Mouse (Mus musculus) CH12F3 (cell line): Measurements from ENCODE around the gene Grk2.

Experiments used
- in situ Hi-C: fragments of 300-500 bp; cut with MboI; formaldehyde crosslinking; loops from 2 replicates; pipeline ENCODE4 v1.14.3; 2020; ENCODE audit warnings: low sequenced_read_pairs

The Grk2 gene

GRCm38 (mm10) chr19:4306190-4306577 lies at the start of gene Grk2:
Gene Grk2, minus strand, starts transcription at chr19:4306222.
- in situ Hi-C loops = no loop called here

GRCm38 (mm10) chr19:4349455-4349854 lies 43.4 kb upstream of the Grk2 start:
- in situ Hi-C loops = no loop called here

GRCm38 (mm10) chr19:4346479-4346878 lies 40.5 kb upstream of the Grk2 start:
- in situ Hi-C loops = no loop called here

GRCm38 (mm10) chr19:4338162-4338561 lies 32.1 kb upstream of the Grk2 start:
- in situ Hi-C loops = no loop called here

DNA sequence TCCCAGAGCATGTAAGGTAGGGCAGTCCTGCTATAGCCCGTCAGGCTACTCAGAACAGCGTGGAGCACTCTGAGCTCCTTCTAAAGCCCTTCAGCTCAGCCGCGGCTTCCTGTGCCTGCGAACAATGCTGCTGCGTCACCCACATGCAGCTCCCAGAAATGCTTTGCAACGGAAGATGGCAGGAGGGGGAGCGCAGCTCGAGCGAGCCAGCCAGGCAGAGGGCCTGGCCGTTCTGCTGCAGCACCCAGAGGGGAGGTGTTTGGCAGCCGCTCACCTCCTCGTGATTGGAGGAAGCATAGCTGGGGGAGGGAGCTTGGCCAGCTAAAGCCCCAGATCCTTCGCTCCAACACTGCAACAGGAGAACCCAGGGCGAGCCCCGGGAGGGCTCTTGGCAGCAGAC lies 27.8 kb upstream of the Grk2 start:
- in situ Hi-C loops = no loop called here

DNA sequence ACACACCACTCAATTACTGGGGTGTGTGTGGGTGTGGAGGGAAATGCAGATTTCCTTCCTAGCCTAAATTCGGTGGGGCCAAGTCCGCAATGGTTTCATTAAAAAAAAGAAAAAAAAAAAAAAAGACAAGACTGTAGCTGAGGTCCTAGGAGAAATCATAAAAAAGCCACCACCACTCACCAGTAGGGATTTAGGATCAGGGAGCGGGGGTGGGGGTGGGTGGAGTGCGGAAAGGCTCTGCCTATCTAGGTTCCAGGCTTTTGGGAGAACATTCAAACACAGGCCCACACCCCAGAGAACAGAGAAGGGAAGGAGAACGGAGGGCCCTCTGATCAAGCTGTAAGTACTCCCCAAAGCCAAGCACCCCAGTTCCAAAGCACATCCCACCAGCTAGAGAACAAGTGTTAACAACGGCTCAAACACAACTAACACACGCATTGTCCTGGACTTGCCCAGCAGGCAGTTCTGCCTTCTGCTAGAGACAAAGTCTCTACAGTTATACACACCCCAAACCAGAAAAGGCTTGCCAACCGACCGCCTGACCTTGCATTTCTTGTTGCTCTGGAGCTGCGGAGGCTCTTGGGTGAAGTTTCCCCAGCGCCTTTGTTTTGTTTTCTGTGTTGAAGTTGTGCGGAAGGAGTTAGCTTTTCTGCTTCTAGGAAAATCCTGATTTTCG lies 27.2 kb upstream of the Grk2 start:
- in situ Hi-C loops = no loop called here

GRCm38 (mm10) chr19:4332653-4333052 lies 26.6 kb upstream of the Grk2 start:
- in situ Hi-C loops = no loop called here

- in situ Hi-C loops = no loop called here
Observed at GRCm38 (mm10) chr19:4331273-4331672, 25.3 kb upstream of the Grk2 start.

GRCm38 (mm10) chr19:4330603-4331002 lies 24.6 kb upstream of the Grk2 start:
- in situ Hi-C loops = no loop called here

DNA sequence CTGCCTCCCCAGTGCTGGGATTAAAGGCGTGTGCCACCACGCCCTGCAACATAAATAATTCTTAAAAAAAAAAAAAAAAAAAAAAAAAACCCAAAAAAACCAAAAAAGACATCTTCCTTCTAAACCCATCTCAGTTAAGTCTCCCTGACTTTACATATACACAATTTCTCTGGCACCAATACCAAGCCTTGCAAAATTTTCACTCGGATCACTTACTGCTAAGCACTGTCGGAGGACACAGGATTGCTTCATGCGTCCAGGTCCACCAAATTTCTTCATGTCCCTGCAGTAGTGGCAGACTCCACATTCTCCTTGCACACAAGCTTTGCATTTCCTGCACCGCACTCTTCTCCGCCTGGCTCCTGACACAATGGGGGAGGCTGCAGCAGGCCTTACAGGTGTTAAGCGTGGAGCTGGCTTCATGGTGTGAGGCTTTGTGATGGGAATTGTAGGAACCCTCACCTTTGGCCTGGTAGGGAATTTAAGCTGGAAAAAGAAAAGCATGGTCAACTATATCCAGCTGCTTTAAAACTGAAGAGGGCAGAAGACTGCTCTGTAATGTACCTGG lies 22.8 kb upstream of the Grk2 start:
- in situ Hi-C loops = no loop called here

GRCm38 (mm10) chr19:4326881-4327280 lies 20.9 kb upstream of the Grk2 start:
- in situ Hi-C loops = no loop called here

GRCm38 (mm10) chr19:4326106-4326505 lies 20.1 kb upstream of the Grk2 start:
- in situ Hi-C loops = no loop called here

DNA sequence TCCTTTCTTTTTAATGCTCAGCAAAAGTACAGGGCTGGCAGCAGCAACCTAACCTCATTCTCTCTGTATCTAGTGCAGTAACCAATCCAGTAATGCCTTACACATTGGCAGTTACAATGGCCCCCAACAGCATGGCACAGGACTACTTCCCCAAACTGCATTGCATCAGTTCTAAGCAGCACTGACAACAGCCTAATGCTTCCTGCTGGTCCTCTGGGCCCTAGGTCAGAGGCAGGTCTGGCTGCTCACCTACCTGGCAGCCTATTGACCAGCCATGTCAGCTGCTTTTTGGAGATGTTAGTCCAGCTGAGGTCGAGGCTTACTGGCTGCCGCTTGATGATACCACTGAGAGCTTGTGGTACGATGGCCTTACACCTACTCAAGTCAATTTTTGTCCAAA lies 16.1 kb upstream of the Grk2 start:
- in situ Hi-C loops = no loop called here

DNA sequence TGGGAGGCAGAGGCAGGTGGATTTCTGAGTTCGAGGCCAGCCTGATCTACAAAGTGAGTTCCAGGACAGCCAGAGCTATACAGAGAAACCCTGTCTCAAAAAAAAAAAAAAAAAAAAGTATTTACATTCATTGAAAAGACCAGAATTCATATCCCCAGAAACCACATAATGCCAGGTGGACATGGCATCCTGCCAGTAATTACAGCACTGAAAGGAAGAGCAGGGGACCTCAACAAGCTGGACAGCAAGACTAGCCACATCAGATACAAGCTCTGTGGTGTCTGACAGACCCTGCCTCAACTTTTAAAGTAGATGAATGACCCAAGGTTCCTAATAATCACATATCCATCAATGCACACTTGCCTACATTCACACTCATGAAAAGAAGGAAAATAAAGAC lies 15.6 kb upstream of the Grk2 start:
- in situ Hi-C loops = no loop called here

- in situ Hi-C loops = no loop called here
Observed at GRCm38 (mm10) chr19:4319272-4319671, 13.2 kb upstream of the Grk2 start.

DNA sequence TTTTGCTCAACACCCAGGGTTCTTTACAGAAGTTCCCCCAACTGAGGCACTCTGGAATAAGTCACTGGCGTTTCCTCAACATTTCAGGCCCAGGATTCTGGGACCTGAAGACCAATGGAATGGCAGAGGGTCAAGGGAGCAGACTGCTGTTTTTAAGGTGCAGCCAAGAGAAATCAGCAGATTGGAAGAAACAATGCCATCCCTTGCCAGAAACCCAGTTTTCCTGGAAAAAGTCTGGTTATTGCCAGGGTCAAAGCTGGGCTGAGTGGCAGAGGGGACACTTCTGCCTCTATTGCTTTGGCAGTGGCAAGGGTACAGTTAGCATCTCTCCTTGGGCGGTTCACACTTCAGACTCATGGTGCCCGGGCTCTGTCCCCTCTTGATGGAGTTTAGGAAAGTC lies 11.2 kb upstream of the Grk2 start:
- in situ Hi-C loops = no loop called here

DNA sequence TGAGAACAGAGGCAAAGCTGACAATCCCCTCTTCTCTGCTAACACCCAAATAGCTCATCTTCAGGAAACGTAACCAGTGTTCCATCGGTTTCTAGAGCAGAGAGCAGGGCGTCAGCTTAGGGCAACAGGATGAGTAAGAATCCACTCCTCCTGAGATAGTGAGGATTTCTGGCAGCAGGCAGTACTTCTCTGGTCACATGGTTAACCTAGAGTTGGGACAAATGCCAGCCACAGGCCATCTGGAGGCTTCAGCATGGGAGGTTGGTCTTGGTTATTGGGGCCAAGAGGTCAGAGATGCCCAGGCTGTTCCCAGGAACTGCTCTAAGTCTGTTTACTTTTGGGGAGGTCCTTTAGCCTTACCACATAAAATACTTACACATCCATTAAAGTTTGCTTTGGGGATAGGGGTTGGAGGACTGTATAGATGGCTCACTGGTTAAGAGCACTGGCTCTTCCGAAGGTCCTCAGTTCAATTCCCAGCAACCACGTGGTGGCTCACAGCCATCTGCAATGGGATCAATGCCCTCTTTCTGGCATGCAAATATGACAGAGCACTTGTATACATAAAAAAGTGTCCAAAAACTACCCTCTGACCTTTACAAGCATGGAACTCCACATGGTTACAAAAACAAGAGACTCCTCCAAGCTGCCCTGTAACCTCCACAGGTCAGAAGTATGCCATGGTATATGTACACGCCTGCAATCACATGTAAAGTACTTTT lies 9.4 kb upstream of the Grk2 start:
- in situ Hi-C loops = no loop called here

GRCm38 (mm10) chr19:4309776-4310185 lies 3.8 kb upstream of the Grk2 start:
- in situ Hi-C loops = no loop called here

- in situ Hi-C loops = no loop called here
Observed at GRCm38 (mm10) chr19:4309302-4309701, 3.3 kb upstream of the Grk2 start.

GRCm38 (mm10) chr19:4305491-4306189 lies 382 bp downstream of the Grk2 start:
- in situ Hi-C loops = no loop called here

DNA sequence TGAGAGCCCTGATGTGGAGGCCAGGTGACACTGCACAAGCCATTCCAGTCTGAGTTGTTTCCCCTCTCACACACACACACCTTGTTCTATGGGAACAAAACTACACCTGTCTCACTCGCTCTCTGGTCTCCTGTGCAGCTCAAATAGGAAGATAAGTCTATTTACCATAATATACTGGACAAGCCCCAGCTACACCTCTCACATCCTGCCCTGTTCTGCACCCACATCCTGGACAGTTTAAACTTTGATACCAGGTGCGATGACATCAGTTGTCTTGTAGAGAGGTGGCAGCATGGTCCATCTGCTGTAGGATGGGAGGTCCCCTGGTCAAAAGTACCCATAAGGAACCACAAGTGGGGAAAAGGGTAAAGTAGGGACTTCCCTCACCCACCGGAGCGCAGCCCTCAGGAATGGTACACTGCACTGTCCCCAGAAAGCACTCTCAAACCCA lies 1.1 kb downstream of the Grk2 start:
- in situ Hi-C loops = no loop called here
